Mouse (Mus musculus) lung, postnatal 0 days (tissue): ENCODE data around the gene Hoxa2. TPM values are rescaled to one million over a fixed set of nuclear protein-coding genes. Genes with fewer than 3 reads are reported as not detected.
A peak's percentile ranks its signal among the peaks of the same experiment; 100 is the strongest.

ENCODE experiments used
- ATAC-seq: fragments of 200-750 bp; cut with Nextera tagmentation; 2 replicates; pipeline ENCODE4 v1.8.0; 2017; ENCODE audit warnings: moderate library complexity
- DNase-seq: peaks from one replicate; pipeline ENCODE4 v3.0.0-alpha.2; 2016; ENCODE audit warnings: low spot score
- H3K27ac ChIP-seq: fragments of 300-500 bp; sonication (generic); 2 replicates; pipeline ENCODE4 v1.5.1; 2014; ENCODE audit warnings: antibody characterized with exemption, mild to moderate bottlenecking, low read length, mixed read lengths
- H3K27me3 ChIP-seq: fragments of 300-500 bp; sonication (generic); replicated peaks from 2 replicates; pipeline ENCODE4 v1.6.1; 2014; ENCODE audit warnings: low read length, mixed read lengths; ENCODE audit not compliant: insufficient read depth
- H3K36me3 ChIP-seq: fragments of 300-500 bp; sonication (generic); 2 replicates; pipeline ENCODE4 v1.6.1; 2014; ENCODE audit warnings: low read length, mixed read lengths; ENCODE audit not compliant: insufficient read depth
- H3K4me1 ChIP-seq: fragments of 300-500 bp; sonication (generic); 2 replicates; pipeline ENCODE4 v1.6.1; 2014; ENCODE audit warnings: antibody characterized with exemption, low read depth, low read length, mixed read lengths; ENCODE audit not compliant: insufficient read depth
- H3K4me2 ChIP-seq: fragments of 300-500 bp; sonication (generic); replicated peaks from 2 replicates; pipeline ENCODE4 v1.6.1; 2014; ENCODE audit warnings: low read depth, mild to moderate bottlenecking, low read length, moderate library complexity, mixed read lengths
- H3K4me3 ChIP-seq: fragments of 300-500 bp; sonication (generic); 2 replicates; pipeline ENCODE4 v1.5.1; 2014; ENCODE audit warnings: low read depth, low read length
- H3K9ac ChIP-seq: fragments of 300-500 bp; sonication (generic); replicated peaks from 2 replicates; pipeline ENCODE4 v1.6.1; 2014; ENCODE audit warnings: low read depth, mild to moderate bottlenecking
- H3K9me3 ChIP-seq: fragments of 300-500 bp; sonication (generic); 2 replicates; pipeline ENCODE4 v1.6.1; 2016; ENCODE audit warnings: low read length, mixed read lengths
- CTCF ChIP-seq: IDR thresholded peaks from 2 replicates; pipeline ENCODE4 v1.5.1; 2016; ENCODE audit warnings: antibody characterized with exemption, mild to moderate bottlenecking
- EP300 ChIP-seq: IDR thresholded peaks from 2 replicates; pipeline ENCODE4 v1.6.1; 2016; ENCODE audit warnings: antibody characterized with exemption, mild to moderate bottlenecking, control low read depth
- whole genome bisulfite sequencing: fragments of 180-500 bp; shearing (Covaris S2); extraction: QIAGEN DNeasy Blood & Tissue Kit; methylation state at CpG from one replicate; pipeline ENCODE4 v1.1.7; 2014; 5-methylcytosine and 5-hydroxymethylcytosine counted together
- polyA plus RNA-seq: library from polyadenylated mRNA; unstranded; fragments of >200 nt; fragmentation: Nextera tagmentation; extraction: Ambion mirVana; gene quantifications from 2 replicates; pipeline ENCODE4 v1.2.1, GENCODE M21; 2015

The Hoxa2 gene
- polyA plus RNA-seq, 1 experiment from 2014 or later: 7.2 TPM

DNA sequence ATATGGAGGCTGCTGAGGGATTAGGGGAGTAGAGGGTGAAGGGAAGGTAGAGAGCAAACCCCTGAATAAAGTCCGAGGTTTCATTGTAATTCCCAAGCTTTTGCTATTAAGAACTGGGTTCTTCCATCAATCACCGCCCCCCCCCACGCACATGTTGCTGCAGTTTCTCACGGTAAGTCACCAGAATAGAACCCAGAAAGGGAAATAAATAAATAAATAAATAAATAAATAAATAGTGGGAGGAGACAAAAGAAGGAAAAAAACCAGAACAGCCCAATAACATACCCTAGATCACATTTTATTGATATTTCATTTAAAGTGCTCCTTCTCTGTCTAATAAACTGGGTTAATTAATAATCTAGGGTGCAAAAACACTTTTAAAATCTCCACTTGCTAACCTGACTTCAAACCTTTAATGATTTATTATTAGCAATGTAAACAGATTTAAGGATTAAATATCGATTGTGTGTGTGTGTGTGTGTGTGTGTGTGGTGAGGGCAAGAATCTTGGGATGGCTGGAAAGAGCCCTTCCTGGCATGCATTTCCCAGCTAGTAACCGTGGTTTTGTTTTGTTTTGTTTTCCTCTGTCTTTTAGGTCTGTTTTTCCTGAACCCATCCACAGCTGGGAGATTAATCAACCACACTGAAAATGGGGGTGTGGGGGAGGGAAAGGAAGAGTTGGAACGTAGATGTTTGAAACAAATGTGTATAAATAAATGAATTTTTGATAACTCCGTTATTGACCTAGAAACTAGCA, 3.1 kb downstream of the Hoxa2 start:
- H3K4me1 ChIP-seq: 0 out of 2 replicates have a peak, but pooled peaks cover 4% of the 10 kb centered on the region
- peaks cover 20% of the 10 kb centered on the region; the same call in 1 of the 2 replicates for H3K27me3 ChIP-seq
- 10% methylated on average over 8 of the region's 8 CpGs for WGBS
- H3K27ac ChIP-seq: peak overlapping the region; percentile 93
- no peak for ATAC-seq
- TF ChIP-seq CTCF: no peak
- TF ChIP-seq EP300: no peak
- H3K36me3 ChIP-seq: no peaks in the 10 kb centered on the region
- H3K4me3 ChIP-seq: peak overlapping the region; percentile 69
- H3K4me2 ChIP-seq: peak overlapping the region; percentile 79
- H3K9ac ChIP-seq: no peak overlapping the region
- H3K9me3 ChIP-seq: no peaks in the 10 kb centered on the region
- DNase-seq: peak; percentile 49

DNA sequence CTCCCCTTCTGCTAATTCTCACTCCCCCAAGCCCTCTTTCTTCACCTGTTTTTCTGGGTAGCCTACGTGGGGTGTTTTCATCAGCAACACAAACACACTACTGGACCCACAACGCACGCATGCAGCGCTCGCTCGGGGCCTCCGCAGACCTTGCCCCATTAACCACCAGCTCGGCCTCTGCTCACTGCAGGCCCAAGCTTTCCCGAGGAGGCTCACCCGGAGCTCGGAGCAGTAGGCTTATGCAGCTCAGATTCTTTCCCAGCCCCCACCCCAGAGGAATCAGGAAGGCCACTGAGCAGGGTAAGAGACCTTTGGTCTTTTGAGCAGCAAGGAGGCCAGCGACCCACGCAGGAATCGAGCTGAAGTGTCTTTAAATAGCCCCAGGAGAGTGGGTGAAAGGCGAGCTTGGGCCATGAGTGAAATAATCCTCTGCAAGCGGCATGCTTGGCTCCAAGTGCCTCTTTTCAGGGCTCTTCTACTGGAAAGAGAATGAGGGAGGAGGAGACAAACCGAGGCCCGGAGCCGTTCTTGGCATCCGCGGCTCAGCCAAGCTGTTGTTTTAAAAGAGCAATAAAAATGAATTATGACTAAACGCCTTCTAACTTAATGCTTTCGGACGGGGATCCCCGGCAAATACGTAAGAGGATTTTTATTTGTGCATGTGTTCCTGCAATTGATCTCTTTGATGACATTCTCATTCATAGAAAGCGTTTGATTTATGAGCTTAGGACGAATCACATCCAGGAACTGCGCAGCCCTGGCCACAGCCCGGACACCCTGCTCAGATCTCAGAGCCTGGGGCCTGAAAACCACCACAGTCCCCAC, 3.9 kb downstream of the Hoxa2 start:
- Histone ChIP-seq H3K4me2 (peak overlapping the region; percentile 79), H3K9me3 (no peaks in the 10 kb centered on the region), H3K36me3 (no peaks in the 10 kb centered on the region), H3K9ac (peak overlapping the region; percentile 34; the same call in 1 of the 2 replicates), H3K27me3 (peaks cover 26% of the 10 kb centered on the region; the same call in 1 of the 2 replicates), H3K4me3 (peak overlapping the region; percentile 69), H3K27ac (peak overlapping the region; percentile 93), H3K4me1 (0 out of 2 replicates have a peak, but pooled peaks cover 4% of the 10 kb centered on the region)
- 5% methylated on average over 30 of the region's 30 CpGs for WGBS
- ATAC-seq (peak; percentile 5; the same call in 1 of the 2 replicates), DNase-seq (peak; percentile 87)
- peak; percentile 65 for TF ChIP-seq EP300
- TF ChIP-seq CTCF: no peak

- peaks cover 32% of the 10 kb centered on the region; the same call in 1 of the 2 replicates for H3K27me3 ChIP-seq
- H3K27ac ChIP-seq: peak overlapping the region; percentile 93
- ATAC-seq (no peak), DNase-seq (peak; percentile 88)
- 0 out of 2 replicates have a peak, but pooled peaks cover 4% of the 10 kb centered on the region for H3K4me1 ChIP-seq
- 10% methylated on average over 9 of the region's 9 CpGs for WGBS
- H3K4me2 ChIP-seq: peak overlapping the region; percentile 79
- no peaks in the 10 kb centered on the region for H3K36me3 ChIP-seq
- no peak for TF ChIP-seq EP300
- no peak for TF ChIP-seq CTCF
- H3K9ac ChIP-seq: no peak overlapping the region
- H3K9me3 ChIP-seq: no peaks in the 10 kb centered on the region
- peak overlapping the region; percentile 69 for H3K4me3 ChIP-seq
These were observed 4.7 kb downstream of the Hoxa2 start for GRCm38 (mm10) chr6:52159979-52160378.

DNA sequence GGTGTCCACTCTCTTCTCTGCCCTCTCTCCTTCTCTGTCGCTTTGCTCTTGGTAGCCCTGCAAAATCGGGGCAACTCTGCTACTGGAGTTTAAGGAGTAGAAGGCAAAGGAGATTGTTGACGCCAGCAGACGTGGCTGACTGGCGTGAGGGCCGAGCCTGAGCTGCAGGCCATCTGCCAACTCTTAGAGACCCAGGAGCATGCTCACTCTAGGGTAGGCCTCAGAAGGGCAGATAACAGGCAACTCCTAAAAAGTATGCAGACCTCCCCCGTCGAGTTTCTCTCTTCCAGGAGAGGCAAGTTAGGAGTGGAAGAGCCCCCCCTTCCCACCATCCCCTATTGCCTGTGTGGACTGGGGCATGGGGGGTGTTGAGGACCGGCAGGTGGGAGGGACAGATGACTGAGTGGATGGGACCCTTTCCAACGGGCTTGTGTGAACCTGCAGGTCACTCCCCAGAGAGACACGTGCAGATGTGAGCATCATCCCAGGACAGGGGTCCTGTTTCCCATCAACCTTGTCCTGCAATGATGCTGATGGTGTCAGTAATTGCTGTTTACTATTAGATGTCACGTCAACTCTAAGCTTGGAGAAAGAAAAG, 5.4 kb downstream of the Hoxa2 start:
- TF ChIP-seq CTCF (no peak), EP300 (no peak)
- 0 out of 2 replicates have a peak, but pooled peaks have one; percentile 12 for ATAC-seq
- 6% methylated on average over 12 of the region's 12 CpGs for WGBS

GRCm38 (mm10) chr6:52158276-52159051, 6.2 kb downstream of the Hoxa2 start, which contains the start of gene Hoxa1:
Gene Hoxa1 (minus strand): TSS chr6:52158317.
- DNase-seq: peak; percentile 94
- Histone ChIP-seq H3K27me3 (peaks cover 39% of the 10 kb centered on the region), H3K4me1 (0 out of 2 replicates have a peak, but pooled peaks cover 4% of the 10 kb centered on the region), H3K36me3 (no peaks in the 10 kb centered on the region), H3K9ac (peak within 1 kb of the TSS; percentile 72), H3K9me3 (no peaks in the 10 kb centered on the region), H3K4me3 (peak within 1 kb of the TSS; percentile 69), H3K27ac (peak within 1 kb of the TSS; percentile 93), H3K4me2 (peak within 1 kb of the TSS; percentile 79)
- 2% methylated on average over 52 of the region's 55 CpGs for WGBS
- peak; percentile 86 for ATAC-seq
- TF ChIP-seq CTCF (no peak), EP300 (peak; percentile 46; the same call in 1 of the 2 replicates)

More for the DNA sequence above, 5.4 kb downstream of the Hoxa2 start:
- H3K4me2 ChIP-seq: peak overlapping the region; percentile 79
- peak overlapping the region; percentile 69 for H3K4me3 ChIP-seq
- H3K4me1 ChIP-seq: 0 out of 2 replicates have a peak, but pooled peaks cover 4% of the 10 kb centered on the region
- H3K9ac ChIP-seq: peak overlapping the region; percentile 72
- peaks cover 37% of the 10 kb centered on the region for H3K27me3 ChIP-seq
- peak; percentile 58 for DNase-seq
- peak overlapping the region; percentile 93 for H3K27ac ChIP-seq
- no peaks in the 10 kb centered on the region for H3K9me3 ChIP-seq
- no peaks in the 10 kb centered on the region for H3K36me3 ChIP-seq
